25 mouse cellular contexts compared by ENCODE assay signal in genomic region chr10:58477086-58477755, GRCm38 (mm10). TPM values are rescaled to one million over a fixed set of nuclear protein-coding genes. Genes with fewer than 3 reads are reported as not detected.
DNase-seq lines count a peak whose midpoint lies in the region; ATAC-seq and TF ChIP-seq lines count a peak whose summit lies in the region.
"Had no signal": no experiment of that assay in that cellular context is flagged by ENCODE, and none has a peak within 500 bp of the region (broad histone marks: within the 10 kb centered on the region; RNA-seq: fewer than 3 reads in every experiment).

No protein-coding gene starts in this region.

- ATAC-seq in forebrain, embryonic 15.5 days (replicated peaks), result peak; percentile 60
- ATAC-seq in forebrain, embryonic 11.5 days (replicated peaks; ENCODE audit: low FRiP score), result no peak
- ATAC-seq: intestine, embryonic 15.5 days had no signal

- no peak for DNase-seq in forebrain, embryonic 11.5 days (ENCODE audit: low spot score)
- peak; percentile 35 to 38 for DNase-seq in left cerebral cortex, adult 9 months (ENCODE audit: low spot score in 2 of 2)
- DNase-seq in left cerebral cortex, postnatal 4 days, result no peak
- DNase-seq in adrenal gland, postnatal 25 days, result no peak
- DNase-seq: adrenal gland, postnatal 14 days; cerebellum, adult 9-11 months; heart, postnatal 14 days; kidney, adult 9 months; kidney, postnatal 25 days; liver; lung, adult 18-20 months; lung, postnatal 14 days; midbrain, embryonic 14.5 days; thymus, adult 18-20 months had no signal

- peaks cover 20% of the 10 kb centered on the region for H3K4me1 ChIP-seq in forebrain, embryonic 15.5 days
- no peaks in the 10 kb centered on the region for H3K4me1 ChIP-seq in forebrain, embryonic 11.5 days (replicated peaks; ENCODE audit: control insufficient read depth, insufficient read depth, low read length)
- peaks cover 9% of the 10 kb centered on the region; the same call in 1 of the 2 replicates for H3K4me1 ChIP-seq in cortical plate, adult 2 months (ENCODE audit: control insufficient read depth, insufficient read depth, low read length)
- H3K4me1 ChIP-seq in olfactory bulb, adult 2 months (ENCODE audit: control insufficient read depth, insufficient read depth, low read length), result no peaks in the 10 kb centered on the region
- H3K4me1 ChIP-seq: embryonic facial prominence, embryonic 12.5 days; heart, embryonic 12.5 days; hindbrain, embryonic 13.5 days; intestine, embryonic 15.5 days; megakaryocyte, embryonic 14.5 days; neural tube, embryonic 13.5 days had no signal

- H3K9me3 ChIP-seq in forebrain, embryonic 15.5 days, result no peaks in the 10 kb centered on the region
- no peaks in the 10 kb centered on the region for H3K9me3 ChIP-seq in forebrain, embryonic 11.5 days (ENCODE audit: control insufficient read depth, low read length)
- H3K9me3 ChIP-seq: embryonic facial prominence, embryonic 12.5 days; heart, embryonic 12.5 days; hindbrain, embryonic 13.5 days; intestine, embryonic 15.5 days; megakaryocyte, embryonic 14.5 days; neural tube, embryonic 13.5 days had no signal

- H3K27me3 ChIP-seq in forebrain, embryonic 15.5 days, result no peaks in the 10 kb centered on the region
- no peaks in the 10 kb centered on the region for H3K27me3 ChIP-seq in forebrain, embryonic 11.5 days (ENCODE audit: control insufficient read depth, insufficient read depth, low read length)
- H3K27me3 ChIP-seq: CH12.LX; embryonic facial prominence, embryonic 12.5 days; heart, embryonic 12.5 days; hindbrain, embryonic 13.5 days; intestine, embryonic 15.5 days; megakaryocyte, embryonic 14.5 days; neural tube, embryonic 13.5 days had no signal

- WGBS in forebrain, embryonic 15.5 days, result 47% methylated on average over 5 of the region's 5 CpGs
- 87% methylated on average over 5 of the region's 5 CpGs for WGBS in forebrain, embryonic 11.5 days
- WGBS in olfactory bulb, adult 2 months, result 24% methylated on average over 5 of the region's 5 CpGs

- TF ChIP-seq CTCF in cortical plate, adult 2 months (IDR thresholded peaks at IDR 0.05; ENCODE audit: extremely low read depth, insufficient read depth, low read length), result no peak
- TF ChIP-seq CTCF in olfactory bulb, adult 2 months (IDR thresholded peaks at IDR 0.05; ENCODE audit: insufficient read depth, low read depth, low read length), result no peak

- H3K4me2 ChIP-seq in forebrain, embryonic 15.5 days (replicated peaks), result no peak overlapping the region
- no peak overlapping the region for H3K4me2 ChIP-seq in forebrain, embryonic 11.5 days (ENCODE audit: low read depth, low read length, severe bottlenecking)
- H3K4me2 ChIP-seq: embryonic facial prominence, embryonic 12.5 days; heart, embryonic 12.5 days; hindbrain, embryonic 13.5 days; intestine, embryonic 15.5 days; neural tube, embryonic 13.5 days had no signal

- intact Hi-C loops in left cerebral cortex, postnatal 4 days (cut with DNase I), result no loop called here

- no peak overlapping the region for H3K9ac ChIP-seq in forebrain, embryonic 15.5 days (replicated peaks)
- H3K9ac ChIP-seq in forebrain, embryonic 11.5 days (ENCODE audit: low read length), result no peak overlapping the region
- H3K9ac ChIP-seq: embryonic facial prominence, embryonic 12.5 days; heart, embryonic 12.5 days; hindbrain, embryonic 13.5 days; intestine, embryonic 15.5 days; neural tube, embryonic 13.5 days had no signal

- H3K36me3 ChIP-seq in forebrain, embryonic 15.5 days, result peaks cover 56% of the 10 kb centered on the region
- no peaks in the 10 kb centered on the region; the same call in 1 of the 2 replicates for H3K36me3 ChIP-seq in forebrain, embryonic 11.5 days (ENCODE audit: control insufficient read depth, insufficient read depth, low read length)

- H3K4me3 ChIP-seq in forebrain, embryonic 15.5 days, result no peak overlapping the region
- no peak overlapping the region for H3K4me3 ChIP-seq in forebrain, embryonic 11.5 days (ENCODE audit: low read depth, low read length)
- H3K4me3 ChIP-seq in cortical plate, adult 2 months (ENCODE audit: insufficient read depth, low read length), result no peak overlapping the region
- H3K4me3 ChIP-seq in olfactory bulb, adult 2 months (ENCODE audit: insufficient read depth, low read depth, low read length), result no peak overlapping the region
- H3K4me3 ChIP-seq: embryonic facial prominence, embryonic 12.5 days; erythroblast, embryonic 14.5 days; heart, embryonic 12.5 days; hindbrain, embryonic 13.5 days; intestine, embryonic 15.5 days; megakaryocyte, embryonic 14.5 days; neural tube, embryonic 13.5 days had no signal

- no peak for TF ChIP-seq POLR2A in cortical plate, adult 2 months (IDR thresholded peaks at IDR 0.05; ENCODE audit: extremely low read depth, insufficient read depth, low read length)
- no peak for TF ChIP-seq POLR2A in olfactory bulb, adult 2 months (IDR thresholded peaks at IDR 0.05; ENCODE audit: insufficient read depth, low read depth, low read length)

- H3K27ac ChIP-seq in forebrain, embryonic 15.5 days (replicated peaks), result peak overlapping the region; percentile 81
- H3K27ac ChIP-seq in forebrain, embryonic 11.5 days (ENCODE audit: low read depth, low read length), result no peak overlapping the region
- H3K27ac ChIP-seq in cortical plate, adult 2 months (ENCODE audit: insufficient read depth, low read length), result peak overlapping the region; percentile 87
- H3K27ac ChIP-seq in olfactory bulb, adult 2 months (ENCODE audit: insufficient read depth, low read depth, low read length), result peak overlapping the region; percentile 40; the same call in 1 of the 2 replicates
- H3K27ac ChIP-seq: embryonic facial prominence, embryonic 12.5 days; hindbrain, embryonic 13.5 days; intestine, embryonic 15.5 days; neural tube, embryonic 13.5 days had no signal

RNA-seq across cellular contexts. Expression of gene Ccdc138, which starts 20.5 kb away (rescaled TPM):
- polyA plus RNA-seq in forebrain, embryonic 15.5 days (2015; fragmentation: Nextera tagmentation; extraction: Ambion mirVana), result 11.3 and 12.1 TPM in 2 replicates
- polyA plus RNA-seq in forebrain, embryonic 11.5 days (2014; fragmentation: Nextera tagmentation; extraction: Ambion mirVana), result 14.5 and 16.1 TPM in 2 replicates
- total RNA-seq in left cerebral cortex, postnatal 4 days (2021), result 1 to 10 TPM; 7.5 to 8.0 TPM
- 2.9 and 3.1 TPM in 2 replicates for polyA plus RNA-seq in cortical plate, adult 2 months (2012; rRNA removed)
- polyA plus RNA-seq in olfactory bulb, adult 2 months (2012; ENCODE audit: insufficient read depth, insufficient read length, low replicate concordance, missing spikeins), result not detected in 2 replicates
- 4.7 and 4.9 TPM in 2 replicates for total RNA-seq in adrenal gland, postnatal 25 days (2021)

RNA-seq across cellular contexts. Expression of gene Ranbp2, which starts 30.5 kb away (rescaled TPM):
- 19.7 and 21.5 TPM in 2 replicates for polyA plus RNA-seq in forebrain, embryonic 15.5 days (2015; fragmentation: Nextera tagmentation; extraction: Ambion mirVana)
- polyA plus RNA-seq in forebrain, embryonic 11.5 days (2014; fragmentation: Nextera tagmentation; extraction: Ambion mirVana), result 30.8 and 38.7 TPM in 2 replicates
- 10 to 100 TPM; 59.5 to 63.3 TPM for total RNA-seq in left cerebral cortex, postnatal 4 days (2021)
- 18.1 TPM in 2 replicates for polyA plus RNA-seq in cortical plate, adult 2 months (2012; rRNA removed)
- 82.6 TPM in 1 of 2 replicates, not detected in the other for polyA plus RNA-seq in olfactory bulb, adult 2 months (2012; ENCODE audit: insufficient read depth, insufficient read length, low replicate concordance, missing spikeins)
- total RNA-seq in adrenal gland, postnatal 25 days (2021), result 69.2 and 73.2 TPM in 2 replicates

Comparison
In these comparisons a context has a peak if more than half of its experiments do, and no peak if none do; other contexts are left out.
1. DNase-seq: peak in left cerebral cortex, adult 9 months (2 of 2); none in forebrain, embryonic 11.5 days (single experiment), left cerebral cortex, postnatal 4 days (single experiment) and adrenal gland, postnatal 25 days (single experiment).